Mouse (Mus musculus) stomach, embryonic 15.5 days (tissue): Measurements from ENCODE around the gene Tex37. TPM values are rescaled to one million over a fixed set of nuclear protein-coding genes. Genes with fewer than 3 reads are reported as not detected.
A peak's percentile ranks its signal among the peaks of the same experiment; 100 is the strongest.

Source experiments
- ATAC-seq: fragments of 200-750 bp; cut with Nextera tagmentation; 2 replicates; pipeline ENCODE4 v1.8.0; 2017; ENCODE audit warnings: low read depth, moderate number of reproducible peaks, moderate TSS enrichment; ENCODE audit not compliant: insufficient read depth, low FRiP score
- H3K27ac ChIP-seq: fragments of 300-500 bp; sonication (generic); 2 replicates; pipeline ENCODE4 v1.5.1; 2015; ENCODE audit warnings: mild to moderate bottlenecking, inconsistent platforms
- H3K27me3 ChIP-seq: fragments of 300-500 bp; sonication (generic); replicated peaks from 2 replicates; pipeline ENCODE4 v1.6.1; 2015; ENCODE audit warnings: inconsistent platforms
- H3K36me3 ChIP-seq: fragments of 300-500 bp; sonication (generic); 2 replicates; pipeline ENCODE4 v1.6.1; 2015; ENCODE audit warnings: inconsistent platforms
- H3K4me1 ChIP-seq: fragments of 300-500 bp; sonication (generic); 2 replicates; pipeline ENCODE4 v1.6.1; 2015; ENCODE audit warnings: inconsistent platforms
- H3K4me2 ChIP-seq: fragments of 300-500 bp; sonication (generic); 2 replicates; pipeline ENCODE4 v1.6.1; 2015; ENCODE audit warnings: mild to moderate bottlenecking, inconsistent platforms
- H3K4me3 ChIP-seq: fragments of 300-500 bp; sonication (generic); replicated peaks from 2 replicates; pipeline ENCODE4 v1.5.1; 2015; ENCODE audit warnings: inconsistent platforms
- H3K9ac ChIP-seq: fragments of 300-500 bp; sonication (generic); 2 replicates; pipeline ENCODE4 v1.6.1; 2015; ENCODE audit warnings: inconsistent platforms
- H3K9me3 ChIP-seq: fragments of 300-500 bp; sonication (generic); 2 replicates; pipeline ENCODE4 v1.6.1; 2016; ENCODE audit warnings: inconsistent platforms
- WGBS: fragments of 180-500 bp; shearing (Covaris S2); methylation state at CpG from one replicate; pipeline ENCODE4 v1.1.7; 2015; 5-methylcytosine and 5-hydroxymethylcytosine counted together
- polyA plus RNA-seq: library from polyadenylated mRNA; unstranded; fragments of >200 nt; fragmentation: Nextera tagmentation; extraction: Ambion mirVana; gene quantifications from 2 replicates; pipeline ENCODE4 v1.2.1, GENCODE M21; 2015

The Tex37 gene
- polyA plus RNA-seq, 1 experiment from 2014 or later = not detected

GRCm38 (mm10) chr6:70953274-70953673 lies 34.5 kb upstream of the Tex37 start:
- Histone ChIP-seq H3K9me3 (no peaks in the 10 kb centered on the region), H3K36me3 (no peaks in the 10 kb centered on the region), H3K9ac (no peak overlapping the region), H3K4me3 (no peak overlapping the region), H3K27ac (no peak overlapping the region), H3K27me3 (peaks cover 41% of the 10 kb centered on the region), H3K4me1 (peaks cover 9% of the 10 kb centered on the region), H3K4me2 (no peak overlapping the region)
- no peak for ATAC-seq
- 66% methylated on average over 7 of the region's 7 CpGs for WGBS

GRCm38 (mm10) chr6:70931801-70932200 lies 13.1 kb upstream of the Tex37 start:
- ATAC-seq = no peak
- WGBS = 79% methylated on average over 2 of the region's 2 CpGs
- no peak overlapping the region for H3K27ac ChIP-seq
- no peaks in the 10 kb centered on the region for H3K36me3 ChIP-seq
- H3K4me1 ChIP-seq = no peaks in the 10 kb centered on the region
- H3K27me3 ChIP-seq = no peaks in the 10 kb centered on the region
- H3K9me3 ChIP-seq = no peaks in the 10 kb centered on the region
- no peak overlapping the region for H3K4me3 ChIP-seq
- no peak overlapping the region for H3K9ac ChIP-seq
- no peak overlapping the region for H3K4me2 ChIP-seq

GRCm38 (mm10) chr6:70921274-70922074 lies 2.7 kb upstream of the Tex37 start:
- Histone ChIP-seq H3K4me2 (peak overlapping the region; percentile 47), H3K9ac (no peak overlapping the region), H3K27ac (no peak overlapping the region), H3K36me3 (no peaks in the 10 kb centered on the region), H3K9me3 (no peaks in the 10 kb centered on the region), H3K4me1 (no peaks in the 10 kb centered on the region), H3K27me3 (no peaks in the 10 kb centered on the region), H3K4me3 (no peak overlapping the region)
- 8% methylated on average over 22 of the region's 22 CpGs for WGBS
- ATAC-seq = no peak

- Histone ChIP-seq H3K9ac (no peak overlapping the region), H3K36me3 (no peaks in the 10 kb centered on the region), H3K27me3 (no peaks in the 10 kb centered on the region), H3K4me3 (0 out of 2 replicates have a peak overlapping the region, but pooled peaks have one; percentile 8), H3K4me1 (0 out of 2 replicates have a peak, but pooled peaks cover 2% of the 10 kb centered on the region), H3K9me3 (no peaks in the 10 kb centered on the region), H3K4me2 (peak overlapping the region; percentile 46), H3K27ac (no peak overlapping the region)
- no peak for ATAC-seq
- WGBS = 66% methylated on average over 7 of the region's 7 CpGs
These were observed 6.3 kb downstream of the Tex37 start for GRCm38 (mm10) chr6:70912396-70912765.

GRCm38 (mm10) chr6:70911668-70912395 lies 6.9 kb downstream of the Tex37 start:
- Histone ChIP-seq H3K9ac (no peak overlapping the region), H3K27ac (no peak overlapping the region), H3K9me3 (no peaks in the 10 kb centered on the region), H3K4me2 (peak overlapping the region; percentile 46), H3K36me3 (no peaks in the 10 kb centered on the region), H3K4me1 (0 out of 2 replicates have a peak, but pooled peaks cover 2% of the 10 kb centered on the region), H3K4me3 (peak overlapping the region; percentile 8; the same call in 1 of the 2 replicates), H3K27me3 (no peaks in the 10 kb centered on the region)
- peak; percentile 41; the same call in 1 of the 2 replicates for ATAC-seq
- 13% methylated on average over 20 of the region's 20 CpGs for WGBS

GRCm38 (mm10) chr6:70910285-70910684 lies 8.4 kb downstream of the Tex37 start:
- Histone ChIP-seq H3K36me3 (no peaks in the 10 kb centered on the region), H3K27ac (no peak overlapping the region), H3K4me1 (0 out of 2 replicates have a peak, but pooled peaks cover 2% of the 10 kb centered on the region), H3K9me3 (no peaks in the 10 kb centered on the region), H3K4me3 (no peak overlapping the region), H3K27me3 (no peaks in the 10 kb centered on the region), H3K9ac (no peak overlapping the region), H3K4me2 (no peak overlapping the region)
- 56% methylated on average over 4 of the region's 4 CpGs for WGBS
- no peak for ATAC-seq

- ATAC-seq = no peak
- 0 out of 2 replicates have a peak, but pooled peaks cover under 1% of the 10 kb centered on the region for H3K36me3 ChIP-seq
- no peak overlapping the region for H3K4me2 ChIP-seq
- no peak overlapping the region for H3K4me3 ChIP-seq
- H3K4me1 ChIP-seq = 0 out of 2 replicates have a peak, but pooled peaks cover 2% of the 10 kb centered on the region
- no peak overlapping the region for H3K27ac ChIP-seq
- no peak overlapping the region for H3K9ac ChIP-seq
- WGBS = 89% methylated on average over 7 of the region's 7 CpGs
- H3K27me3 ChIP-seq = no peaks in the 10 kb centered on the region
- no peaks in the 10 kb centered on the region for H3K9me3 ChIP-seq
These were observed 9.2 kb downstream of the Tex37 start for GRCm38 (mm10) chr6:70909572-70909971.

GRCm38 (mm10) chr6:70903689-70904088 lies 15.0 kb downstream of the Tex37 start:
- 82% methylated on average over 5 of the region's 5 CpGs for WGBS
- Histone ChIP-seq H3K27ac (no peak overlapping the region), H3K4me1 (no peaks in the 10 kb centered on the region), H3K36me3 (peaks cover 31% of the 10 kb centered on the region), H3K9ac (no peak overlapping the region), H3K9me3 (no peaks in the 10 kb centered on the region), H3K27me3 (no peaks in the 10 kb centered on the region), H3K4me3 (no peak overlapping the region), H3K4me2 (no peak overlapping the region)
- ATAC-seq = no peak

GRCm38 (mm10) chr6:70899594-70900003 lies 19.1 kb downstream of the Tex37 start:
- Histone ChIP-seq H3K9ac (no peak overlapping the region), H3K4me2 (no peak overlapping the region), H3K9me3 (no peaks in the 10 kb centered on the region), H3K27ac (no peak overlapping the region), H3K36me3 (peaks cover 42% of the 10 kb centered on the region), H3K4me1 (no peaks in the 10 kb centered on the region), H3K27me3 (no peaks in the 10 kb centered on the region), H3K4me3 (no peak overlapping the region)
- WGBS = 64% methylated on average over 8 of the region's 8 CpGs
- no peak for ATAC-seq

- no peak for ATAC-seq
- Histone ChIP-seq H3K4me3 (no peak overlapping the region), H3K27ac (no peak overlapping the region), H3K4me2 (no peak overlapping the region), H3K9me3 (no peaks in the 10 kb centered on the region), H3K36me3 (peaks cover 42% of the 10 kb centered on the region), H3K27me3 (no peaks in the 10 kb centered on the region), H3K9ac (no peak overlapping the region), H3K4me1 (no peaks in the 10 kb centered on the region)
- 80% methylated on average over 6 of the region's 6 CpGs for whole genome bisulfite sequencing
These were observed 20.6 kb downstream of the Tex37 start for GRCm38 (mm10) chr6:70898166-70898565.

GRCm38 (mm10) chr6:70887993-70888392 lies 30.7 kb downstream of the Tex37 start:
- no peak overlapping the region for H3K9ac ChIP-seq
- H3K4me1 ChIP-seq = no peaks in the 10 kb centered on the region
- H3K9me3 ChIP-seq = no peaks in the 10 kb centered on the region
- H3K4me3 ChIP-seq = no peak overlapping the region
- no peak overlapping the region for H3K4me2 ChIP-seq
- WGBS = 87% methylated on average over 11 of the region's 11 CpGs
- no peaks in the 10 kb centered on the region for H3K27me3 ChIP-seq
- no peak for ATAC-seq
- H3K27ac ChIP-seq = no peak overlapping the region
- peaks cover 48% of the 10 kb centered on the region for H3K36me3 ChIP-seq

GRCm38 (mm10) chr6:70880714-70881304 lies 37.9 kb downstream of the Tex37 start:
- no peak overlapping the region for H3K27ac ChIP-seq
- no peak overlapping the region for H3K4me2 ChIP-seq
- no peaks in the 10 kb centered on the region for H3K4me1 ChIP-seq
- peaks cover 26% of the 10 kb centered on the region for H3K36me3 ChIP-seq
- H3K9me3 ChIP-seq = no peaks in the 10 kb centered on the region
- 14% methylated on average over 5 of the region's 5 CpGs for WGBS
- H3K9ac ChIP-seq = no peak overlapping the region
- no peaks in the 10 kb centered on the region for H3K27me3 ChIP-seq
- ATAC-seq = no peak
- H3K4me3 ChIP-seq = no peak overlapping the region
